Mouse (Mus musculus): ENCODE measurements around the gene Nsmf.
A peak's percentile ranks its signal among the peaks of the same experiment; 100 is the strongest.

Gene Nsmf

DNA sequence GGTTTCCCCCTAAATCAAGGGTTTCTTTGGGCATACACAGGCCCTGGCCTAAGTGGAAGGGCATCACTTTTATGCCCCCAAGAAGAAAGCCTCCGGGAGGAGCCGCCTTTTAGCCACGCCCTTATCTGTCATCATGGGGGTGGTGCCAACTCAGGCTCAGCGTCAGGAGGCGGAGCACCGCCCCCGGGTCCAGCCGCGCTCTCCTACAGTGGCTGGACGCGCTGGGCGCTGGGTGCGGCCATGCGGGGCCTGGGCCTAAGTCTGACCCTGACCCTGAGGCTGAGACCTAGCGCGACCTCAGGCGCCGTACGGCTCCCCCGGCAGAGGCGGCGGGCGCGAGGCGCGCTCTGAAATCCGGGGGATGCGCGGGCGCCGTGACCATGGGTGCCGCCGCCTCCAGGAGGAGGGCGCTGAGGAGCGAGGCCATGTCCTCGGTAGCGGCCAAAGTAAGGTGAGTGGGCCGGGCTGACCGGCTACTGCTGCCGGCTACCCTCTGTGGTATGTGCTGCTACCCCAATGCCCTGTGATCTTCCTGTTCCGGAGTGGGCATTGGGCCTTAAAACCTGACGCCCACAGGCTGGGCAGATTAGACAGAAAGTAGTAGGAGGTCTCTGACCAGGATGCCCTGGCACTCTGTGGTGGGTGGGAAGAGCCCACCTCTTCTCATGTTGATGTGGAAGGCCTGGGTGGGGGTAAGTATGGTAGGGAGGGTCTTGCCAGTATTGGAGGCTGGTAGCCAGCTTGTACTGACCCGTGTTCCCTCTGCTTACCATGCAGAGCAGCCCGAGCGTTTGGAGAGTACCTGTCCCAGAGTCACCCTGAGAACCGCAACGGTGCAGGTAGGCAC, at the start of gene Nsmf:
Nsmf (plus strand) TSS at position 135 of the 847 bp plus-strand sequence.
- peak; percentile 31 to 64 for DNase-seq (ENCODE audit: low read depth in 1 of 2, low spot score in 2 of 2)

DNA sequence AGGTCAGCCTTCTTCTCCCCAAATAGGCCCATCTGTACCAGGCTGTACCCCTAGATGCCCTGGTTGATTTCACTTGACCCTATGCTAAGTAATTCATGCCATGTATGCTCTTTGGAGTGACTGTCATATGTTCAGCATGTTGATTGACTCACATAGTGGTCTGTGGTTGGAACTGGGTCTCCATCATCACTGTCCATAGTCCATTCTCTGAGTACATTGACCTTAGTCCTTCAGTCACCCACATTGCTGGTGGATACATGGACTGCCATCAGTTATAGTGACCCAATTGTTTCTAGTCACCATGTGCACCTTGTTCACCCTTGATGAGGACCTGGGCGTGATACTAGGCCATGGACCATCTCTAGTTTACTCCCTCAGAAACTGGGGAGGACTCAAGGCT, 47.4 kb upstream of the Nsmf start:
- no peak for DNase-seq (ENCODE audit: low read depth in 1 of 2, low spot score in 2 of 2)

DNA sequence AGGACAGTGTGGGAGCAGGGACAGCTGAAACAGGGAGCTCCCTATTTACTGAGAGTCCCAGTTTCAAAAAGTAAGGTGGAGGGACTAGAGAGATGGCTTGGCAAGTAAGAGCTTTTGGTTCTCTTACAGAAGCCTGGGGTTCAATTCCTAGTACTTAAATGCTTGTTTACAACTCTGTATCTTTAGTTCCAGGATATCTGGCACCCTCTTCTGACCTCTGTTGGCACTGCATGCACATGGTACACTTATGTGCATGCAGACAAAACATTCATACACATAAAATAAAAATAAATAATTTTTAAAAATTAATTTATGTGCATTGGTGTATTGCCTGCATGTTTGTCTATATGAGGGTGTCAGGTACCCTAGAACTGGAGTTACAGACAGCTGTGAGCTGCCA, 45.9 kb upstream of the Nsmf start:
- DNase-seq (ENCODE audit: low read depth in 1 of 2, low spot score in 2 of 2), result no peak

DNA sequence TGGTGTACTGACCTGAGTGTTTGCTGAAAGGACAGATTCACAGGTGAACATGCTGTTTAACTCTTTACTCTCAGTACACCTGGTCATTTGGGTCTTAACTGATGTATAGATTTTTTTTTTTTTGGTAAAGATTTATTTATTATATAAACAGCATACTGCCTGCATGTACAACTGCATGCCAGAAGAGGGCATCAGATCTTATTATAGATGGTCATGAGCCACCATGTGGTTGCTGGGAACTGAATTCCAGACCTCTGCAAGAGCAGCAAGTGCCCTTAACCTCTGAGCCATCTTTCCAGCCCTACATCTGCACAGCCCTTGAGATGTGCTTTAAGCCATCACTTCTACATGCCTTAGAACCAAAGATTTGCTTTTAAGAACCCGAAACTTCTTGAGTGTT, 31.5 kb upstream of the Nsmf start:
- no peak for DNase-seq (ENCODE audit: low read depth in 1 of 2, low spot score in 2 of 2)

DNA sequence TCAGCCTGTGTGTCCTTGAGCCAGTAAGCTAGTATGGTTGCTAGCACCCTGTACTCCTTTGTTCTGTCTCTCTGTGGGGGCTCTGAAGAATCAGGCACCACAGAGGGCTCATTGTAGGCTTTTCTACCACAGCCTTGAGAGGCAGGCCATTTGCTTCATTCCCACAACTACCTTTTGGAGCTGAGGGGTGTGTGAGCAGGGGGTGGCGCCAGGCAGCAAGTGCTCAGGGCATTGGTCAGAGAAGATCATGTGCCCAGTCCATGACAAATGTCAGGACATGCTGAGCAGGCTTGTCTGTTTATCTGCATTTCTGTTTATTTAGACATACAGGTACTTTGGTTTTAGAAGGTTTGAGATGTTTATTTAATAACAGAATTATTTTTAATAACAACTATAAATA, 29.0 kb upstream of the Nsmf start:
- no peak for DNase-seq (ENCODE audit: low read depth in 1 of 2, low spot score in 2 of 2)

DNA sequence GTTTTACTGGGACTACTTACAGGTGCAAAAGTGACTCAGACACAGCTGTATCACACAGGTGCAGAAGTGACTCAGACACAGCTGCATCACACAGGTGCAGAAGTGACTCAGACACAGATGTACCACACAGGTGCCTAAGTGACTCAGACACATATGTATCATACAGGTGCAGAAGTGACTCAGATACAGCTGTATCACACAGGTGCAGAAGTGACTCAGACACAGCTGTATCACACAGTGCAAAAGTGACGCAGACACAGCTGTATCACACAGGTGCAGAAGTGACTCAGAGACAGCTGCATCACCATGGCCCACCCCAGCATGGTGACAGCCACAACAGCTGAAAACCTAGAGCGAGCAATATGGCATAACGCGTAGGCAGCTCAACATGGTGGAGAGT, 19.2 kb upstream of the Nsmf start:
- DNase-seq (ENCODE audit: low read depth in 1 of 2, low spot score in 2 of 2), result no peak

DNA sequence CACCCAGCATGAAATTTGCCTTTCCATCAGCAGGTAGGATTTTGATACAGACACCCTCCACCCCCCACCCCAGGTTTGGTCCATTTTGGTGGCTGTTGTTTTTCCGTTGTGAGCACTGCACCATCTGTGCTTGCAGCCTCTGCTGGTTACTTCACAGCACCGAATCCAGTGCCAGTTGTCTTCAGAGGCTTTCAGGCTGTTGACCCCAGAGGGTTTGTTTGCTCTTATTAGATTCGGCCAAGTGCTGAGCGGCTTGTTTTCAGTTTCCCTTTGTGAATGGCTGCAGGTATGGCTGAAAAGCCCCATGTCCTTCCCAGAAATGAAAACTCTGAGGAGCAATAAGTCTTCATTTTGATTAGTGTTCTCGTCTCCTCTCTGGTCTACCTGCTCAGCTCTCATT, 14.1 kb upstream of the Nsmf start:
- DNase-seq (ENCODE audit: low read depth in 1 of 2, low spot score in 2 of 2), result no peak

DNA sequence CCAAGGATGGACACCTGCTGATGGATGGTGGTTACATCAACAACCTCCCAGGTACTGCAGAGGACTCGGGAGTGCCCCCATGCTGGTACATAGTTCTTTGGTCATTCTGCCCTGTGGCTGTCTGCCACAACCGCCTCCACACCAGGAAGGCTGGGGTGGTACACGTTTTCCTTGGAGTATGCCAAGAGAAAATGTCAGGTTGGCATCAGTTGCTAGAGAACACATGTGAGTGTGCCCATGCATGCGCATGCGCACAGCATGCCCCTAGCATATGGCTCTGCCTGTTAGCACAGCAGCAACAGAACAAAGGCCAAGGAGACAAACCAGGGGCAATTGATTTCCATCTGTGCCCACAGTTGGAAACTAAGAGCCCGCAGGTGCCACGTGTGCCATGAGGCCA, 3.2 kb upstream of the Nsmf start:
- DNase-seq (ENCODE audit: low read depth in 1 of 2, low spot score in 2 of 2), result no peak

DNA sequence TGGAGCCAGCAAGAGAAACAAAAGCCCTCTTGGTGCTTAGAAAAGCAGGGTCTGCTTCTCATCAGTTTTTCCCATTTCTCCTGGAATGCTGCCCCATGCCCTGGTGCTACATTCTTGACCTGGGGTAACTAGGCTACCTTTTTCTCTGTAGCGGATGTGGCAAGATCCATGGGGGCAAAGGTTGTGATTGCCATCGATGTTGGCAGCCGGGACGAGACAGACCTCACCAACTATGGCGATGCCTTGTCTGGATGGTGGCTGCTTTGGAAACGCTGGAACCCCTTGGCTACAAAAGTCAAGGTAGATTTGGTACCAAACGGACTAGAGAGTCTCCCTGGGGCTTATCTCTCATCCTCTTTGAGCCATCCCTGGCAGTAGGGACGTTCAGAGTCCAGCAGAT, 2.7 kb upstream of the Nsmf start:
- no peak for DNase-seq (ENCODE audit: low read depth in 1 of 2, low spot score in 2 of 2)

DNA sequence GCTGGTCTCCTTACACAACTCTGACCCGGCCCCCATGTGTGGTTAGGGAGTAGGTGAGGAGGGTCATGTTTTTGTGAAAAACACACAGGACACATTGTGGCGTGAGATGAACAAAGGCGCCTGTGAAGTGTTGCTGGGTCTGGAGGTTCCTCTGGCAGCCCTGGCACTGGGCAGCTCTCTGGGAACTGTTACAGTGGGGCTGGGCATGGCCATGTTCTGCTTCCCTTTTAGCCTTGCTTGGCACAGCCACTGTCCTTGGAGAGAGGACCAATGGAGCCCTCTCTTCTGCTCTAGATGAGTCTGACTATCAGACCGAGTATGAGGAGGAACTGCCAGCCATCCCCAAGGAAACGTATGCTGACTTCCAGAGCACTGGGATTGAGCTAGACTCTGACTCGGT, 1.1 kb upstream of the Nsmf start:
- no peak for DNase-seq (ENCODE audit: low read depth in 1 of 2, low spot score in 2 of 2)

DNA sequence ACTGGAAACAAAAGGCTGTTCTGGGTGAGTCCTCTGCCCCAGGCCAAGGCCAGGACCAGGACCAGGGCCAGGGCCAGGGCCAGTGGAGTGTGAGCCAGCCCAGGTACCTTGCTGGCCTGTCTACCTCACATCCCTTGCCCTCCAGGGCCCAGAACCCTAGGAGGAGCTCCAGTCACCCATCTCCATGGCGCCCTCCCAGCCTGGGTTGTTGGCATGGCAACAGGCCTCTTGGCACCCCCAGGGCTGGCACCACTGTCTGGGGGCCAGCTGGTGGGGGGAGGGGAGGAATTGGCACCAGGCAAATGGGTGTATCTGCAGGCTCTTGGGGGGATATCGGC, 882 bp downstream of the Nsmf start:
- no peak for DNase-seq (ENCODE audit: low read depth in 1 of 2, low spot score in 2 of 2)

DNA sequence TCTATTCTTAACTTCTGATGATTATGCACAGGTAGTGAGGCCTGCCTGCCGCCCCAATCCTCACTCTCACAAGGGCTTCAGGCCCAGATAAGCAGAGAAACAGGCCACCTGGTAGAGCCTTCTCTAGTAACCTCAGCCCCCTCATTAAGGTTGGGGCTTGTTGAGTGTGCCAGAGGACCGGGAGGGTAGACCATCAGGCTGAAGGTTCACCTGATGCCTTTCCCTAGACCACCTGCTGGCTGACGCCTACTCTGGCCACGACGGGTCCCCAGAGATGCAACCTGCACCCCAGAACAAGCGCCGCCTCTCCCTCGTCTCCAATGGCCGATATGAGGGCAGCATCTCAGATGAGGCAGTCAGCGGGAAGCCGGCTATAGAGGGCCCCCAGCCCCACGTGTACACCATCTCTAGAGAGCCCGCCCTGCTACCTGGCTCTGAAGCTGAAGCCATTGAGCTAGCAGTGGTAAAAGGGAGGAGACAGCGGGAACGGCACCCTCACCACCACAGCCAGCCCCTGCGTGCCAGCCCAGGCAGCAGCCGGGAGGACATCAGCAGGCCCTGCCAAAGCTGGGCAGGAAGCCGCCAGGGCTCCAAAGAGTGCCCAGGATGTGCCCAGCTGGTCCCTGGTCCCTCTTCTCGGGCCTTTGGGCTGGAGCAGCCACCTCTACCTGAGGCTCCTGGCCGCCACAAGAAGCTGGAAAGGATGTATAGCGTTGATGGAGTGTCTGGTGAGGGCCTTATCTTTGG, 1.4 kb downstream of the Nsmf start:
- no peak for DNase-seq (ENCODE audit: low read depth in 1 of 2, low spot score in 2 of 2)

DNA sequence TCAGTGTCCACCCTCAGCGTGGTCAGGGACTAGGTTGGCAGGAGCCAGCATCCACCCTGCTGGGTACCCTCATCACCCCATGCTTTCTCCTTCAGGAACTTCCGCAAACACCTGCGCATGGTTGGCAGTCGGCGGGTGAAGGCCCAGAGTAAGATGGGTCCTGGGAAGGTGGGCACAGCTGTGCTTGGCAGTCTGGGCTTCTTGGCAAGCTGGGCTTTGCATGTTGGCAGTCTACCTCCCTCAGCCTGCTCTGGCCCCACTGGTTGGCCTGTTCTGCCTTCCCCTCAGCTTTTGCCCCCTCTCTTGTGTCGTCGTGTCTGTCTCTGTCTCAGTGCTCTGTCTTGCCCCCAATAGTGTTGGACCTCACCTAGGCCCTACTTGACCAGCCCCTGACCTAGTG, 4.8 kb downstream of the Nsmf start:
- DNase-seq (ENCODE audit: low read depth in 1 of 2, low spot score in 2 of 2), result no peak

DNA sequence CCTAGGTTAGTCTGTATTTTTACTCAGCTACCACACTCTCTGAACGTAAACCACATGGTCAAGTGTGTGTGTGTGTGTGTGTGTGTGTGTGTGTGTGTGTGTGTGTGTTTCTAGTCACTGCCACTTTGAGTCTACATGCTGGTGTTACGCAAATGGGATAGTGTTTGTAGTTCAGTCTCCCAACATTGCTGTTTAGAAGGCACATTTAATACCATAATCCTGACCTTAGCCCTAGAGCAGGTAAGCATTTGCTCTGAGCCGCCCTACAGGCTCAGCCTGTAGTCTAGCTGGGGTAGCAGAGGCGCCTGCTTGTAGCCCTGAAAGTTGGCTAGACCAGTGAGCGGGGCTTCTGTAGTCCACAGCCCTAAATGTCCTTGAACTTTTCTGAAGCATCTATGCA, 9.4 kb downstream of the Nsmf start:
- no peak for DNase-seq (ENCODE audit: low read depth in 1 of 2, low spot score in 2 of 2)

DNA sequence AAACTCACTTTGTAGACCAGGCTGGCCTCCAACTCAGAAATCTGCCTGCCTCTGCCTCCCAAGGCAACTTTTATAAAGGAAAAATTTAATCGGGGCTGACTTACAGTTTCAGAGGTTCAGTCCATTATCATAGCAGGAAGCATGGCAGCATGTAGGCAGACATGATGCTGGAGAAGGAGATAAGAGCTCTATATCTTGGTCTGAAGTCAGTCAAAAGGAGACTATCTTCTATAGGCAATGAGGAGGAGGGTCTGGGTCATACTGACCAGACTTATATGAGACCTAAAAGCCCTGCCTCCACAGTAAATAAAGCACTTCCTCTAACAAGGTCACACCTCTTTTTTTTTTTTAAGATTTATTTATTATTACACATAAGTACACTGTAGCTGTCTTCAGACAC, 10.1 kb downstream of the Nsmf start:
- DNase-seq (ENCODE audit: low read depth in 1 of 2, low spot score in 2 of 2), result no peak

DNA sequence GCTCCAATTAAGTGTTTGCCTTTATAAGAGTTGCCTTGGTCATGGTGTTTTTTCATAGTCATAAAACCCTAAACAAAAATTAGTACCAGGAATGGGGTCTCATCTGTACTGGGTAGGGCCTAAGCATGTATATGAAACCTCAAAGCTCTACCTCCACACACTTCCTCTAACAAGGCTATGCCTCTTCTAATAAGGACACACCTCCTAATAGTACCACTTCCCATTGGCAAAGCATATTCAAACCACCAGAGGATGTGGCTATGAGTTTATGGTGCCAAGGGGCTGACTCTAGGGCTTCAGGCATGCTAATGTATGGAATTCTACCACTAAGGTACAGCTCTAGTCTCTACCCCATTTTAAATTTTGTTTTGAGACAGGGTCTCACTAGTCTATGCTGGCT, 11.4 kb downstream of the Nsmf start:
- DNase-seq (ENCODE audit: low read depth in 1 of 2, low spot score in 2 of 2), result no peak

DNA sequence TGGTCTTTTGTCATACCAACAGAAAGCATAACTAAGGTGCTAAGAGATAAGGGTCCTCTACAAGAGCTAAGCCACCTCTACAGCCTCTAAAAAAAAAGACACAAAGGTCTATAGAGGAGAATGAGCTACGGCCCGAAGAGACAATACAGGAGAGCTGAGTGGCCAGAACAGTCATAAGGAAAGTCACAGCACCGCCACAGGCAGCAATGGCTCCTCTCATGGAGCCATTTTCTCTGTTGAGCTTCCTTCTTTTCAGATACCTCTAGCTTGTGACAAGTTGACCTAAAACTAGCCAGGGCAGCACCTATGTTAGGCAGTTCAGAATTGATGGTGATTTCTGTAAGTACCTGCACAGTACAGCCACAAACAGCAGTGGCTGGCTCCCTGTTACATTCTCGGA, 12.4 kb downstream of the Nsmf start:
- DNase-seq (ENCODE audit: low read depth in 1 of 2, low spot score in 2 of 2), result no peak

DNA sequence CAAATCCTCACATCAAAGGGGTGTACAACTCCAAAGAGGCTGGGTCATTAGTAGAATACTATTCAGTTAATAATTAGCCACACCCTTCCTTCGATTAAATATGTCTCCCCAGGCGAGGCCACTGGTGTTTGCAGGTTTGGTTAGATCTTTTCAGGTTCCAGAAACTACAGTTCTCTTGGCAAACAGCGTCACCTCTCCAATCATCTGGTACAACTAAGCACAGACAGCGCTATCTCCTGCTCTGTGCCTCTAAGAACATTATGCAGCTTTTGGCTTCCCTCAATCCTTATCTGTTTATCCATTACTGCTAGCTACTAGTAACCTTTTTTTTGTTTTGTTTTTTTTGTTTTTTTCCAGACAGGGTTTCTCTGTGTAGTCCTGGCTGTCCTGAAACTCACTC, 15.4 kb downstream of the Nsmf start:
- DNase-seq (ENCODE audit: low read depth in 1 of 2, low spot score in 2 of 2), result no peak

DNA sequence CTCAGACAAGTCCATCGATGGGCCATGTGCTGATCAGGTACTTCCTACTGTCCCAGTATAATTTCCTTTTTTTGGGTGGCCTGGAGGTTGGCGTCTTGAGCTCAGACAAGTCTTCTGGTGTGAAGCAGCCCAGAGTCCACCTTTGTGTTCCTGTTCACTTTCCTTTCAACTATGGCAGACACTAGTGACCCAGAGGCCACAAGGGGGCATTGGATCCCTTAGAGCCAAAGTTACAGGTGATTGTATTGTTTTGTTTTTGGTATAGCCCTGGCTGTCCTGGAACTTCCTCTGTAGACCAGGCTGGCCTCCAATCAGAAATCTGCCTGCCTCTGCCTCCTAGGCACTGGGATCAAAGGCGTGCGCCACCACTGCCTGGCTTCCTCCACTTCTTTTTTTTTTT, 18.2 kb downstream of the Nsmf start:
- DNase-seq (ENCODE audit: low read depth in 1 of 2, low spot score in 2 of 2), result no peak

DNA sequence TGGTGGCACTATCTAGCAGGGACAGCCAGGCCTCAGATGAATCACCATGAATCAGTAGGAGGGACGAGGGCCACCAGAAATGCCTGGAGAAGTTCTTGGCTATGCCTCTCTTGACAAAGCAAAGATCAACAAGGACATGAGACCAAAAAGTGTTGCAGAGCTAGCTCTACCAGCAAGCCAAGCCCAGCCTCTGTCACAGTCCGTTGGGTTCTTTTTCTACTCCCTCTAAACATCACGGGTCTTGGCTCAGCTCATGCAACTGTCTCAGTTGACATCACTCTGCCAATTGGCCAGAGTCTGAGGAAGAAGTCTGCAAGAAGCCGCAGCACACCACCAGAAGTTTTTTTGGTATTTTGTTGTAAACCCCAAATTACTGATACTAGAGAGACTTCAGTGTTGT, 21.4 kb downstream of the Nsmf start:
- no peak for DNase-seq (ENCODE audit: low read depth in 1 of 2, low spot score in 2 of 2)

DNA sequence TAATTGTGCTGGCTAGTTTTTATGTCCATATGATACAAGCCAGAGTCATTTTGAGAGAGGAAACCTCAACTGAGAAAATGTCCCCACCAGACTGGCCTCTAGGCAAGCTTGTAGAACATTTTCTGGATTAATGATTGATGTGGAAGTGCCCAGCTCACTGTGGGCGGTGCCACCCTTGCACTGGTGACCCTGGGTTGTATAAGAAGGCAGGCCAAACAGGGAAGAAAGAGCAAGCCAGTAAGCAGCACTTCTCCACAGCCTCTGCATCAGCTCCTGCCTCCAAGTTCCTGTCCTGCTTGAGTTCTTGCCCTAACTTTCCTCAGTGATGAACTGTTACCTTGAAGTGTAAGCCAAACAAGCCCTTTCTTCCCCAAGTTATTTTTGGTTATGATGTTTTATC, 24.8 kb downstream of the Nsmf start:
- no peak for DNase-seq (ENCODE audit: low read depth in 1 of 2, low spot score in 2 of 2)

DNA sequence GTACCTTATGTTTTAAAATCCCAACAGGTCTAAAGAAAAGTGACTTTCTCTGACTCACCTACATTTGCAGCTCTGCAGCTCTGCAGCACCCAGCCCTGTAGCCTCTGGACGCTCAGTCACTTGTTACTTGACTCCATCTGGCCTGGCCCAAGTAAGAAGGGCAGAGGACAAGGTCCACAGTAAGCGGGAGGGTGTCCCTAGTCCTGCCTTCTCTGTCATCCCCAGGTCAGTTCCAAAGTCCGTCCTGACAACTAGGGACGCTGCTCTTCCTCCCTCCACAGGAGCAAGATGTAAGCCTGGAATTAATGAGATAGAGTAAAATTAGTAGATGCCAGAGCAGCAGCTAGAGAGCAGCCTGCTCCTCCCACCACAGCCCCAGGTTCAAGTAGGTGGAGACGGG, 25.9 kb downstream of the Nsmf start, which contains the start of gene Entpd8:
Entpd8 (plus strand) TSS at position 229 of the 400 bp plus-strand sequence.
- no peak for DNase-seq (ENCODE audit: low read depth in 1 of 2, low spot score in 2 of 2)

DNA sequence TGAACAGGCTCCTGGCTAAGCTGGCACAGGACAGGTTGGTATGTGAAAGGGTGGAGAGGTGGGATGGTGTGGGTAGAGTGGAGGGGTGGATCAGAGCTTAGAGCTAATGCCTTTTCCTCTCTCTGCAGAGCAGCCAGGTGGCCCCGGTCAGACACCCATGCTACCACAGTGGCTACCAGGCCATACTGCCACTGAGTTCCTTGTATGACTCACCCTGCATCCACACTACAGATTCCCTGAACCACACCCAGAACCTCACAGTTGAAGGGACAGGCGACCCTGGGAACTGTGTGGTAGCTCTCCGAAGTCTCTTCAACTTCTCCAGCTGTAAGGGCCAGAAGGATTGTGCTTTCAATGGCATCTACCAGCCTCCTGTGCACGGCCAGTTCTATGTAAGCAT, 29.5 kb downstream of the Nsmf start:
- DNase-seq (ENCODE audit: low read depth in 1 of 2, low spot score in 2 of 2), result no peak
